Mouse (Mus musculus) MEL (cell line): ENCODE data around the gene Hoxc9.

Experiments used
- CTCF ChIP-seq, 3 experiments: IDR thresholded peaks in 2 of 3; conservative IDR thresholded peaks in 1 of 3; 2 replicates each; pipeline ENCODE4 v1.5.1; 2011 to 2012; ENCODE audit warnings: low read length in 3 of 3, low read depth in 2 of 3, mild to moderate bottlenecking in 2 of 3, improper control_type of control experiment in 1 of 3, inconsistent platforms in 1 of 3, mixed read lengths in 1 of 3, moderate library complexity in 1 of 3; ENCODE audit not compliant: control insufficient read depth in 1 of 3, insufficient read depth in 1 of 3, poor library complexity in 1 of 3, severe bottlenecking in 1 of 3
- E2F4 ChIP-seq: IDR thresholded peaks from 2 replicates; pipeline ENCODE4 v1.6.1; 2011; ENCODE audit warnings: low read depth, low read length, improper control_type of control experiment, borderline replicate concordance
- EP300 ChIP-seq, 2 experiments: IDR thresholded peaks; 2 replicates each; pipeline ENCODE4 v1.6.1; 2011; ENCODE audit warnings: improper control_type of control experiment in 2 of 2, low read length in 2 of 2, low read depth in 1 of 2, mild to moderate bottlenecking in 1 of 2
- GATA1 ChIP-seq: IDR thresholded peaks from 2 replicates; pipeline ENCODE4 v1.6.1; 2011; ENCODE audit warnings: low read depth, low read length, improper control_type of control experiment
- MAX ChIP-seq: IDR thresholded peaks from 2 replicates; pipeline ENCODE4 v1.6.1; 2011; ENCODE audit warnings: low read length, improper control_type of control experiment
- MYB ChIP-seq: IDR thresholded peaks from 2 replicates; pipeline ENCODE4 v1.6.1; 2011; ENCODE audit warnings: mild to moderate bottlenecking, low read depth, low read length, improper control_type of control experiment
- TCF12 ChIP-seq: IDR thresholded peaks from 2 replicates; pipeline ENCODE4 v1.6.1; 2014; ENCODE audit warnings: low read depth, mild to moderate bottlenecking, inconsistent platforms, low read length, improper control_type of control experiment, moderate library complexity
- UBTF ChIP-seq: IDR thresholded peaks from 2 replicates; pipeline ENCODE4 v1.6.1; 2012; ENCODE audit warnings: low read depth, mild to moderate bottlenecking, inconsistent platforms, low read length, improper control_type of control experiment, moderate library complexity, borderline replicate concordance; ENCODE audit not compliant: insufficient read depth
- USF1 ChIP-seq: IDR thresholded peaks from 2 replicates; pipeline ENCODE4 v1.6.1; 2014; ENCODE audit warnings: low read depth, mild to moderate bottlenecking, inconsistent platforms, low read length, improper control_type of control experiment, moderate library complexity
- USF2 ChIP-seq, 2 experiments: IDR thresholded peaks; 2 replicates each; pipeline ENCODE4 v1.6.1; 2011 to 2012; ENCODE audit warnings: improper control_type of control experiment in 2 of 2, low read length in 2 of 2, borderline replicate concordance in 1 of 2, inconsistent platforms in 1 of 2, low read depth in 1 of 2, mild to moderate bottlenecking in 1 of 2; ENCODE audit not compliant: insufficient read depth in 1 of 2
- ZMIZ1 ChIP-seq: IDR thresholded peaks from 2 replicates; pipeline ENCODE4 v1.6.1; 2012; ENCODE audit warnings: low read depth, mild to moderate bottlenecking, inconsistent platforms, low read length, improper control_type of control experiment, moderate library complexity

GRCm38 (mm10) chr15:103014166-103015008 is 38.1 kb downstream of the Hoxc9 start:
- TF ChIP-seq E2F4: no peak
- no peak for TF ChIP-seq UBTF
- no peak for TF ChIP-seq CTCF (IDR thresholded peaks at IDR 0.05 in 2 of 3, conservative IDR thresholded peaks at IDR 0.05 in 1 of 3; ENCODE audit: control insufficient read depth in 1 of 3, insufficient read depth in 1 of 3, low read depth in 2 of 3, low read length in 3 of 3, poor library complexity in 1 of 3, severe bottlenecking in 1 of 3)
- TF ChIP-seq EP300 (IDR thresholded peaks at IDR 0.05; ENCODE audit: low read depth in 1 of 2, low read length in 2 of 2): no peak
- no peak for TF ChIP-seq ZMIZ1
- no peak for TF ChIP-seq USF1
- no peak for TF ChIP-seq GATA1
- TF ChIP-seq MAX: no peak
- no peak for TF ChIP-seq USF2 (IDR thresholded peaks at IDR 0.05; ENCODE audit: borderline replicate concordance in 1 of 2, insufficient read depth in 1 of 2, low read depth in 1 of 2, low read length in 2 of 2)
- TF ChIP-seq TCF12: no peak
- TF ChIP-seq MYB: no peak
